Mouse (Mus musculus) kidney, postnatal 10 days (tissue): ENCODE measurements around the gene Gm11541.

Experiments used
- DNase-seq: peaks from one replicate; pipeline ENCODE4 v3.0.0; 2021; ENCODE audit warnings: mixed read lengths

Gm11541 gene

GRCm38 (mm10) chr11:94704472-94704871, at the start of gene Gm11541:
TSS of gene Gm11541 (minus strand) at chr11:94704499.
- peak; percentile 69 for DNase-seq

GRCm38 (mm10) chr11:94752946-94753713, 48.8 kb upstream of the Gm11541 start:
- no peak for DNase-seq

- DNase-seq = no peak
These were observed 37.5 kb upstream of the Gm11541 start, which contains the start of gene Cdc34b for GRCm38 (mm10) chr11:94741732-94742272. TSS of gene Cdc34b (plus strand) at chr11:94741782.

GRCm38 (mm10) chr11:94735746-94736145, 31.4 kb upstream of the Gm11541 start:
- DNase-seq = no peak

GRCm38 (mm10) chr11:94732773-94733172, 28.5 kb upstream of the Gm11541 start:
- peak; percentile 45 for DNase-seq

GRCm38 (mm10) chr11:94731229-94731628, 26.9 kb upstream of the Gm11541 start:
- DNase-seq = no peak

GRCm38 (mm10) chr11:94730261-94730660, 26.0 kb upstream of the Gm11541 start:
- peak; percentile 87 for DNase-seq

- DNase-seq = peak; percentile 12
These were observed 25.3 kb upstream of the Gm11541 start for GRCm38 (mm10) chr11:94729565-94729964.

- DNase-seq = no peak
These were observed 24.2 kb upstream of the Gm11541 start for GRCm38 (mm10) chr11:94728545-94728944.

GRCm38 (mm10) chr11:94727306-94727705, 23.0 kb upstream of the Gm11541 start:
- DNase-seq = no peak

GRCm38 (mm10) chr11:94719216-94719615, 14.9 kb upstream of the Gm11541 start:
- no peak for DNase-seq

GRCm38 (mm10) chr11:94718113-94718909, 14.0 kb upstream of the Gm11541 start:
- no peak for DNase-seq

- peak; percentile 20 for DNase-seq
These were observed 12.9 kb upstream of the Gm11541 start for GRCm38 (mm10) chr11:94717239-94717638.

- peak; percentile 78 for DNase-seq
These were observed 12.5 kb upstream of the Gm11541 start for GRCm38 (mm10) chr11:94716754-94717153.

- DNase-seq = no peak
These were observed 11.3 kb upstream of the Gm11541 start for GRCm38 (mm10) chr11:94715622-94716021.

- DNase-seq = peak; percentile 57
These were observed 9.1 kb upstream of the Gm11541 start for GRCm38 (mm10) chr11:94713246-94713860.

- DNase-seq = peak; percentile 28
These were observed 279 bp downstream of the Gm11541 start for GRCm38 (mm10) chr11:94704020-94704419.

GRCm38 (mm10) chr11:94702216-94702610, 2.1 kb downstream of the Gm11541 start:
- no peak for DNase-seq

GRCm38 (mm10) chr11:94701401-94702215, 2.7 kb downstream of the Gm11541 start:
- peak; percentile 27 for DNase-seq

GRCm38 (mm10) chr11:94699399-94699798, 4.9 kb downstream of the Gm11541 start:
- no peak for DNase-seq

GRCm38 (mm10) chr11:94697703-94698464, 6.4 kb downstream of the Gm11541 start:
- DNase-seq = no peak
